Mouse (Mus musculus) erythroid progenitor cell, adult 5-6 weeks (primary cell): ENCODE measurements around the gene Swi5. TPM values are rescaled to one million over a fixed set of nuclear protein-coding genes. Genes with fewer than 3 reads are reported as not detected.
A peak's percentile ranks its signal among the peaks of the same experiment; 100 is the strongest.

Experiments
- ATAC-seq: replicated peaks from 2 replicates; pipeline ENCODE4 v1.8.0; 2016; ENCODE audit warnings: moderate number of reproducible peaks, mild to moderate bottlenecking, moderate TSS enrichment, inconsistent platforms; ENCODE audit not compliant: poor library complexity, low FRiP score, severe bottlenecking
- total RNA-seq, 2 experiments: library from RNA; stranded (forward) in 1 of 2; stranded (reverse) in 1 of 2; fragments of 150-400 nt in 1 of 2; fragments of 186-747, 209-891 nt in 1 of 2; gene quantifications; 2 replicates each; pipeline versions ENCODE4 v1.2.3 to v1.2.4; 2015 to 2017; ENCODE audit warnings: low replicate concordance in 2 of 2

Gene Swi5
- 49.4 and 68.7 TPM in 2 replicates for total RNA-seq (2015; ENCODE audit: low replicate concordance)
- total RNA-seq (2017; ENCODE audit: low replicate concordance) = 77.7 and 95.8 TPM in 2 replicates

GRCm38 (mm10) chr2:32287923-32288367, at the start of gene Swi5:
Gene Swi5, minus strand, starts transcription at chr2:32288075.
- peak; percentile 95 for ATAC-seq

DNA sequence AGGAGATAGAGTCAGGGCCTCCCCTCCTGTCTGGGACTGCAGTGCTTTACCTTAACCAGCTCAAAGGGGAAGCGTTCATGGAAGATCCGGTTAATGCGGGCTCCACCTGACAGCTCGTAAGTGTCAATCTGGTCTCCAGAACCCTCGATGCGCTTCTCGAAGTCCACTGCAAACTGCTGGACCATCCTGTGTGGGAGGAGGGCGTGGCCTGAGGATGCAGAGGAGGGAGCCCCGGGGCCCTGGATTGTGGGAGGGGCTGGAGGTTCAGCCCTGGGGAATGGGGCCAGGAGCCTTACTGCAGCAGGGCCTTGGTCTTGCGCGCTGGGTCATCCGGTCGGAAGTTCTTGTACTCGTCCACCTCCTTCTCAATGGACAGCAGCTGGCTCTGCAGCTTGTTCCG, 48.0 kb upstream of the Swi5 start:
- ATAC-seq = no peak

GRCm38 (mm10) chr2:32332159-32332558, 44.3 kb upstream of the Swi5 start:
- no peak for ATAC-seq

DNA sequence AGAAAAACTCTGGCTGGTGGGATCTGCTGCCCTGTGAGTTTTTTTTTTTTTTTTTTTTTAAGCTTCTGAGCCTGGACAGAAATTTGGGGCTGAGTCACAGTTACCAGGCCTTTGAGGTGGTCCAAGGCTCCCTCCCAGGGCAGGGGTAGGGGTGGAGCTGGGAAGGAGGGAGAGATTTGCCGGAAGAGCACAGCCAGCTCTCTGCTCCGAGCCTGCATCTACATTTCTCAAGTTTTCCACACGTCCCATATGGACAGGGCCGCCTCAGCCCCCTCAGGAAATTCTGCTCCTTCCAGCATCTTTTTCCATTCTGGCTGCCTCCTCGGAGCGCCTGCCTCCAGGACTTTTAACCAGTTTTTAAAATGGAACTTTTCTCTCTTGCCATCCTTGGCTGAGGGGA, 41.7 kb upstream of the Swi5 start:
- ATAC-seq = no peak

DNA sequence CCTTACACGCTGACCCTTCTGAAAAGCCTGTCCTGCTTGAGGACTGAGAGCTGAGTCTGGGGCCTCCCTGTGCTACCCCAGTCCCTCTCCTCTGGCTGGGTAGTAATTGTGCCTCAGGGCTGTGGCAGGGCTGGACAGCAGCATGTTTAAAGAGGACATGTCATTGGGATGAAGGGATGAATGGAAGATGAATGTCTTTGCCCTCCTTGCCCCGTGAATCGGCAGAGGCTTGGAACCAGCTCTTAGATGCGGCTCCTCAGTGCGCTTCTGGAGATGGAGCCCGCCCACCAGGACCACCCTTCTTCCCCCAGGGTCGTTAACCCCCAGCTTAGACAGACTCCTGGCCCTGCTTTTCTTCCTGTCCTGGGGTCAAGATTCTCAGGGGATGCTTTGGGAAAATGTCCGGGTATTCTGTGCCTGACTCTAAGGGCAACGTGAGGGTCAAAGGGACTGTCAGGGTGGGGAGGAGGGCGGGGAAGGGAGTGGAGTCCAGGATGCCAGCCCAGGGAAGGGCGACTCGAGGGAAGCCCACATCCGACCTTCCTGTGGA, 41.1 kb upstream of the Swi5 start:
- ATAC-seq = no peak

DNA sequence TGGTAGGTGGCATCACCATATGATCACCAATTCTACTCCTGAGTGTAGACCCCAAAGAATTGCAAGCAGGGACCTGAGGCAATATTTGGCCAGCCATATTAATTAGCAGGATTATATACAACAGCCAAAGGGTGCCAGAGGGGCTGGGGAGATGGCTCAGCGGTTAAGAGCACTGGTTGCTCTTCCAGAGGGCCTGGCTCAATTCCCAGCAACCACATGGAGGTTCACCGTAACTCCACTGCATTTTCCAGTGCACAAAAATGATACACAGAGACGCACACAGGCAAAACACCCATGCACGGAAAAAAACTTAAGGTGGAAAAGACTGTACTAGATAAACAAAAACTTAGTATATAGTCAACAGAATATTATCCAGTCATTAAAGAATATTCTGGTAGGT, 39.3 kb upstream of the Swi5 start:
- no peak for ATAC-seq

DNA sequence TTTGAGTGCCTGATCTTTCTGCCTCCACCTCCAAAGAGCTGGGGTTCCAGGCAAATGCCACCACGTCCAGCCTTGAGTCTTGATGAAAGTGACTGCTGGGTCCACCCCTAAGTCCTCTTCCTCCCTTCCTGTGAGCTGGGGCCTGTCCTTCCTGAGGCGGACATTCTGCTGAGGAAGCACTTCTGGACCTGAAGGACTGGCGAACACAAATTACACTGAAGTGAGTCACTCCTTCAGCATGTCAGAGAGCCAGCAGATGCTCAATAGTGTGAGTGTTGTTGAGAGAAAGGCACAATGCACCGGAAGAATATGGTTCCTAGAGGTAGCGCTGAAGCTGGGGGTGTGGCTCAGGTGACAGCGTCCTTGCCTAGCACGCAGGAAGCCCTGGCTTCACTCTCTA, 37.5 kb upstream of the Swi5 start:
- ATAC-seq = no peak

- no peak for ATAC-seq
Measured at GRCm38 (mm10) chr2:32324322-32324721, 36.4 kb upstream of the Swi5 start.

- ATAC-seq = 0 out of 2 replicates have a peak, but pooled peaks have one; percentile 15
Measured at GRCm38 (mm10) chr2:32322754-32323741, 35.2 kb upstream of the Swi5 start.

DNA sequence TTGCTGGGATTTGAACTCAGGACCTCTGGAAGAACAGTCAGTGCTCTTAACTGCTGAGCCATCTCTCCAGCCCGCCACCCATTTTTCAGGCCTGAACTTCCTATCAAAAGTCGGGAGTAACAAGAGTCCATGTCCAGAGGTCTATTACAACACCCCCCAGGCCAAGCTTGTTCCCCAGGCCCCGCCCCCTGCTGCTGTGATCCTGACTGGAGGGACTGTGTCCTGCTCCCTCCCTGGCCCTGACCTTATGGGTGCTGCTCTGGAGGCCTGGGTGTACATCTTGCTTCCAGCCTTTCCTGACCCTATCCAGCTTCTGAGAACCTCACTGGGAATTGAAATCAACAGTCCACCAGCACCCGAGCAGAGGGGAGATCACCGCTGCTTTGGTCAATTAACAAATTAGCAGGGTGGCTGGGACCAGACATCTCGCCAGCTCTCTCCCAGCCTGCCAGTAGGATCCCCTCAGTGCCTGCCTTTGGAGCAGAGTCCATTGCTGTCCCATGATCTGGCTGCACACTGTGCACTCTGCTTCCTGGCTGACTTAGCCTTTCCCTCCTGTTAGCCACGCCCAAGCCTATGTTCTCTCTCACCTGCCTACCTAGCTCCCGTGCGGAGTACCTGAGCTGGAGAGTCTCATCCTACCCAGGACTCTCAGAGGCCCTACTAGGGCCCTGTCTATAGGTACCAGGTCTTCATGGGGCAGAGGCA, 33.9 kb upstream of the Swi5 start:
- ATAC-seq = no peak

DNA sequence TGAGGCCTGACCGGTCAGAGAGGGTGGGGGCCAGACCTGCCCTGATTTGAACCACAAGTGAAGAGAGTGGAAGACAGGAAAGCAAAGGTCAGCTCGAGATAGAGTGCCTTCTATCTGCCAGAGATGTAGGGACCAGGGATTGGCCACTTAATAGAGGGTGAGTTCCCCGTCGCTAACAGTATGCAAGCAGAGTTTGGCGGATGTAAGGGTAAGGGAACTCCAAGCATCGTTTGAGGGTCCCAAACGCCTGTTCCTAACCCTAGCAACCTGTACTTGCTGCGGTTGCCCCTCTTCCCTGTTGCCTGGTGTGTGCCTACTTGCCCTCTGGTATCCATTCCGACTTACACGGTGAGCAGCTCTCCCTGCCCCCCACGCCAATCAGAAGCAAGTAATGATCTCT, 32.8 kb upstream of the Swi5 start:
- no peak for ATAC-seq

DNA sequence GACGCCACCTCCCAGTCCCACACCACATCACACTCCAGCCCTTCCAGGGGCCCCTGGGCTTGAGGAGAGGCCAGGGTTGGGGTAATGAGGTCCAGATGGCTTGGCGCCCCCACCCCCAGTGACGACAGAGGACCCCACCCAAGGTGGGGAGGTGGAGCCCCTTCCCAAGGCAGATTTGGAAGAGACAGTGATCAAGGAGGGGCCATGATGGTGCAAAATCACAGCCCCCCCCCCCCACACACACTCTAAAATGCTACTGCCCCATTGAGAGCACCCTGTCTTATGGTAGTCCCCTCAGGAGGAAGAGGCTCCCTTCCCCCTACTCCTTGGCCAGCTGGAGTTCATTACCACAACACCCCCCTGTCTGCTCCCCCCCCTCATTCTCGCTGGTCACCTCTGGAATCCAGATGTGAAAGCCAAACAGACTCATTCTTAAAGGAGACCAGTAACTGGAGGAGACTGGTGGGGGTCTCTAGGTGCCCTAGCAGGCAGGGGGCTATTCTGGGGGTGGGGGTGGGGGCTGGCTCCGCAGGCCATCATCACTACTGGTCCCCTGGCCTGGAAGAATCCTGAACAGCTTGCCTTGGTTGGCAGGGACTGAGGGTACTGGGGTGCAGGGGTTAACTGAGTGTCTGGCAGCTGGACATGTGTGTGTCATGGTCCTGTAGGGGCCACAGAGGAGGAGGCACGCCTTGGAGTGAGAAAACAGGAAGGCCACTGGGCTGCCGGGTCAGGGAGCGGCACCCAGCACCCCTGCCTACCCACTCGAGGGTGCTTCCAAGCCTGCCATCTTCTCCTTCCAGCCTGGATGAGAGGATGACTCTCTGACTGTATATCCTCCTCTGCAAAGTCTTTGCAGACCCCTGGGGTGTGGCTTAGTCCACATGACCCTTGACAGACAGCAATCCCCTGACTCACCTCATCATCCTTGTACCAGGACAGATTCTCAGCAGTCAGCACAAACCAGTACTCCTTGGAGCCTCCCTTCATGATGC, 32.0 kb upstream of the Swi5 start:
- ATAC-seq = no peak

- ATAC-seq = no peak
Measured at GRCm38 (mm10) chr2:32318709-32319585, 31.1 kb upstream of the Swi5 start.

GRCm38 (mm10) chr2:32317791-32318417, 30.0 kb upstream of the Swi5 start:
- no peak for ATAC-seq

DNA sequence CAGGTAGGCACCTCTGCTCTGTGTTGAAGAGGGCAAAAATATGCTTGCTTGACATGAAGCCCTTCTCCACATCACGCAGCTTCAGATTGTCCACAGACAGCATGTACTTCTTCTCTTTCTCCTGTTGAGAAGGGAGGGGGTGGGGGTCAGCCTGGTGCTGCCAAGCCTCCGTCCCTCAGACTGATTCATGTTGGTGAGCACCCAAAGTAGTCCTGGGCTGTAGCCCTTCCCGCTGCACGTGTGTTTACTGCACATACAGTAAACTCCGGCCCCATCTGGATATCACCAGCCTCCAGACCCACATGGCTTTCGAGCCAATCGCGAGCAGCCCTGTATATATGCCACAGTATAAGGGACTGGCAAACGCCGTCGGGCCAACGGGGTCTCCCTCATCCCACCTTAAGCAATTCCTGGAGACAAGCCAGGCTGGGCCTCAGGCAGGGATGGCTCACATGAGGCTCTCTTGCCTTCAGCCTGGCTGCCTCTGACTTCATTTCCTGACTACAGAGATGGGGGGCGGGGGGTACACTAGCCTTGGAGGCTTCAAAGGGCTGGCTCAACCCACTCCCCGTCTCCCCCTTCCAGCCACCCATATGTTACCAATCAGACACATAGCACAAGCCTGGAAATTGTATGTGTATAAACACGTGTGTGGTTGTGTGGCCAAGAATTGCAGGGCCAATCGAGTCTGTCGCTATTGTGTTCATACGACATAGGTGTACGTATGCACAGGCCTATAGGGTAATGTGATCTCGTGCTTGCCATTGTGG, 29.2 kb upstream of the Swi5 start:
- no peak for ATAC-seq

DNA sequence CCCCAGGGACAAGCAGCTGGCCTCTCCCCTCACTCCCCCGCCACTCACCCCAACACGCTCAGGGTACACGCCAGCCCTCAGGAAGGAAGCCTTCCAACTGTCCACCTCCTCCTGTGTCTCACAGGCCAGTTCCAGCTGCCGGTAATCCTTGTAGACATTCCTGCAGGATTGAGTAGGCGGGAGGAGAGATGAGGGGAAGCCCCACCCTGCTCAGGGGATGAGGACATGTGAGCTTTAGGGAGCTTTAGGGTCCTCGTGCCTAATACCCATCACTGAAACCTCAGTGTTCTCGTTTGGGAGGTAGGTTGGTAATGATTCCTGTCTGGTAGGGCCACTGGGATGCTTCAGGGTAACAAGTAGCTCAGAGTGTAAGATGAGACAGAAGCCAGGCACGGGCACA, 27.9 kb upstream of the Swi5 start:
- ATAC-seq = no peak

GRCm38 (mm10) chr2:32314831-32315230, 27.0 kb upstream of the Swi5 start:
- no peak for ATAC-seq
